Mouse (Mus musculus) forebrain, embryonic 11.5 days (tissue): Measurements from ENCODE around the gene Stk19. TPM values are rescaled to one million over a fixed set of nuclear protein-coding genes. Genes with fewer than 3 reads are reported as not detected.
"Not testable (repeated sequence)": the region's sequence is repeated elsewhere in the genome, so short reads cannot be mapped to it uniquely, and the experiment has no call there.

Experiments
- ATAC-seq: fragments of 200-750 bp; cut with Nextera tagmentation; replicated peaks from 2 replicates; pipeline ENCODE4 v1.8.0; 2017; ENCODE audit warnings: moderate TSS enrichment; ENCODE audit not compliant: low FRiP score
- DNase-seq: peaks from one replicate; pipeline ENCODE4 v3.0.0-alpha.2; 2017; ENCODE audit warnings: low spot score
- H3K27ac ChIP-seq: fragments of 300-500 bp; sonication (generic); 2 replicates; pipeline ENCODE4 v1.5.1; 2014; ENCODE audit warnings: low read depth, low read length
- H3K27me3 ChIP-seq: fragments of 300-500 bp; sonication (generic); 2 replicates; pipeline ENCODE4 v1.6.1; 2014; ENCODE audit warnings: mild to moderate bottlenecking, low read length, mixed read lengths; ENCODE audit not compliant: control insufficient read depth, insufficient read depth
- H3K36me3 ChIP-seq: fragments of 300-500 bp; sonication (generic); 2 replicates; pipeline ENCODE4 v1.6.1; 2014; ENCODE audit warnings: mild to moderate bottlenecking, low read length, moderate library complexity, mixed read lengths; ENCODE audit not compliant: control insufficient read depth, insufficient read depth
- H3K4me1 ChIP-seq: fragments of 300-500 bp; sonication (generic); replicated peaks from 2 replicates; pipeline ENCODE4 v1.6.1; 2014; ENCODE audit warnings: low read length, mixed read lengths; ENCODE audit not compliant: control insufficient read depth, insufficient read depth
- H3K4me2 ChIP-seq: fragments of 300-500 bp; sonication (generic); 2 replicates; pipeline ENCODE4 v1.6.1; 2014; ENCODE audit warnings: low read depth, mild to moderate bottlenecking, low read length, moderate library complexity, mixed read lengths; ENCODE audit not compliant: severe bottlenecking
- H3K4me3 ChIP-seq: fragments of 300-500 bp; sonication (generic); 2 replicates; pipeline ENCODE4 v1.5.1; 2014; ENCODE audit warnings: low read depth, low read length
- H3K9ac ChIP-seq: fragments of 300-500 bp; sonication (generic); 2 replicates; pipeline ENCODE4 v1.6.1; 2014; ENCODE audit warnings: low read length
- H3K9me3 ChIP-seq: fragments of 300-500 bp; sonication (generic); 2 replicates; pipeline ENCODE4 v1.6.1; 2016; ENCODE audit warnings: low read length, mixed read lengths; ENCODE audit not compliant: control insufficient read depth
- WGBS: fragments of 180-500 bp; shearing (Covaris S2); extraction: QIAGEN DNeasy Blood & Tissue Kit; methylation state at CpG from one replicate; pipeline ENCODE4 v1.1.7; 2014; 5-methylcytosine and 5-hydroxymethylcytosine counted together
- polyA plus RNA-seq: library from polyadenylated mRNA; unstranded; fragments of >200 nt; fragmentation: Nextera tagmentation; extraction: Ambion mirVana; gene quantifications from 2 replicates; pipeline ENCODE4 v1.2.1, GENCODE M21; 2014

Gene Stk19
- polyA plus RNA-seq, 1 experiment from 2014 or later = 26.3 TPM

GRCm38 (mm10) chr17:34804871-34805562 lies 31.7 kb downstream of the Stk19 start:
- Histone ChIP-seq H3K27ac (no peak overlapping the region), H3K4me3 (no peak overlapping the region), H3K27me3 (no peaks in the 10 kb centered on the region), H3K4me1 (no peaks in the 10 kb centered on the region), H3K4me2 (no peak overlapping the region), H3K9ac (no peak overlapping the region), H3K36me3 (no peaks in the 10 kb centered on the region), H3K9me3 (peaks cover 3% of the 10 kb centered on the region; the same call in 1 of the 2 replicates)
- WGBS = 74% methylated on average over 6 of the region's 6 CpGs
- ATAC-seq (no peak), DNase-seq (no peak)

GRCm38 (mm10) chr17:34804301-34804700 lies 32.4 kb downstream of the Stk19 start, which contains the start of gene Cyp21a1:
Cyp21a1 (minus strand) TSS chr17:34804561.
- H3K9me3 ChIP-seq, ATAC-seq, H3K36me3 ChIP-seq, H3K9ac ChIP-seq, H3K4me2 ChIP-seq, H3K4me3 ChIP-seq, H3K27me3 ChIP-seq, H3K4me1 ChIP-seq, H3K27ac ChIP-seq, DNase-seq: not testable (repeated sequence)
- 85% methylated on average over 2 of the region's 6 CpGs for WGBS

DNA sequence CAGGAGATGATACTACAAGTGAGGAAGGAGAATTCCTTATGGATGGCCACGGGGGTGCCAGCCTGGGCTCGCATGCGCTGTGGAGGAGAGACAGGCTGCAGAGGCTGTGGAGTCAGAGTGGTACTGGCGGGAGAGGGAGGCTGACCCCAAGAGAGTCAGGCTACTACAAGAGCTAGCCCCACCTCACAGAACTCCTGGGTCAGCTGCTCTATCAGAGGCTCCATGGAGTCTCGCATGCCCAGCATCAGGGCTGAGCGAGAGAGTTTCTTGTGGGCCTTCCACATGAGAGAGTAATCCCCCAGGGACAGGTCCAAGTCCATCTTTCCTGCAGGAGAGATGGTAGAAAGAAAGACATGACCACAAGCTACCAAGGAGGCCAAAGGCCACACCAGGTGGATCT lies 33.4 kb downstream of the Stk19 start:
- not testable (repeated sequence) for ATAC-seq, H3K27me3 ChIP-seq, H3K4me3 ChIP-seq, H3K9me3 ChIP-seq, H3K27ac ChIP-seq, H3K4me1 ChIP-seq, H3K9ac ChIP-seq, H3K4me2 ChIP-seq, H3K36me3 ChIP-seq
- 91% methylated on average over 6 of the region's 6 CpGs for WGBS
- DNase-seq = peak; percentile 27

- H3K9me3 ChIP-seq, H3K4me1 ChIP-seq, H3K27ac ChIP-seq, H3K4me2 ChIP-seq, ATAC-seq, H3K4me3 ChIP-seq, H3K27me3 ChIP-seq, H3K36me3 ChIP-seq, H3K9ac ChIP-seq: not testable (repeated sequence)
- DNase-seq = peak; percentile 23
- 89% methylated on average over 5 of the region's 9 CpGs for WGBS
Observed at GRCm38 (mm10) chr17:34802756-34803155, 34.0 kb downstream of the Stk19 start.

DNA sequence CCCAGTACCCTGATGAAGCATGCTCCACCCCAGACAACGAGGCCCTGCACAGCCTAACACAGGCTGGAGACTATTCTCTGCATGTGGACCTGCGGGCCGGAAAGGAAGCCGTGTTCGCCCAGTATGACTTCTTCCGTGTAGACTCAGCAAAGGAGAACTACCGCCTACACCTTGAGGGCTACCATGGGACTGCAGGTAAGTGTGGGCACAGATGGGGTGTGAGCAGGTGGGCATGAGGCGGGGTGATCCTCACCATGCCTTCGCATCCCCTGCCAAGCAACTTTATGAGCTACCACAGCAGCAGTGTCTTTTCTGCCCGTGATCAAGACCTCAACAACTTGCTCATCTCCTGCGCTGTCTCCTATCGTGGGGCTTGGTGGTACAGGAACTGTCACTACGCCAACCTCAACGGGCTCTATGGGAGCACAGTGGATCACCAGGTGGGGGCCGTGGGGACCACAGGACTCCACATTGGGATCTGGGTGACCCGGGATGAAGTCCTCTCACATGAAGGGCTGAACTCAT lies 35.9 kb downstream of the Stk19 start:
- 95% methylated on average over 16 of the region's 16 CpGs for WGBS
- not testable (repeated sequence) for H3K4me3 ChIP-seq, H3K36me3 ChIP-seq, H3K9ac ChIP-seq, ATAC-seq, H3K27ac ChIP-seq, H3K4me2 ChIP-seq, H3K9me3 ChIP-seq, H3K4me1 ChIP-seq, H3K27me3 ChIP-seq
- DNase-seq = peak; percentile 33

GRCm38 (mm10) chr17:34799531-34799925 lies 37.2 kb downstream of the Stk19 start:
- ATAC-seq = no peak
- peak; percentile 41 for DNase-seq
- Histone ChIP-seq H3K4me2 (no peak overlapping the region), H3K36me3 (no peaks in the 10 kb centered on the region), H3K4me3 (no peak overlapping the region), H3K9ac (no peak overlapping the region), H3K4me1 (no peaks in the 10 kb centered on the region), H3K27me3 (no peaks in the 10 kb centered on the region), H3K9me3 (no peaks in the 10 kb centered on the region), H3K27ac (no peak overlapping the region)
- WGBS = 89% methylated on average over 4 of the region's 4 CpGs

GRCm38 (mm10) chr17:34798866-34799530 lies 37.7 kb downstream of the Stk19 start:
- ATAC-seq (no peak), DNase-seq (peak; percentile 43)
- Histone ChIP-seq H3K9ac (no peak overlapping the region), H3K9me3 (no peaks in the 10 kb centered on the region), H3K4me2 (no peak overlapping the region), H3K4me1 (no peaks in the 10 kb centered on the region), H3K27me3 (no peaks in the 10 kb centered on the region), H3K36me3 (no peaks in the 10 kb centered on the region), H3K27ac (no peak overlapping the region), H3K4me3 (no peak overlapping the region)
- WGBS = 97% methylated on average over 13 of the region's 17 CpGs

DNA sequence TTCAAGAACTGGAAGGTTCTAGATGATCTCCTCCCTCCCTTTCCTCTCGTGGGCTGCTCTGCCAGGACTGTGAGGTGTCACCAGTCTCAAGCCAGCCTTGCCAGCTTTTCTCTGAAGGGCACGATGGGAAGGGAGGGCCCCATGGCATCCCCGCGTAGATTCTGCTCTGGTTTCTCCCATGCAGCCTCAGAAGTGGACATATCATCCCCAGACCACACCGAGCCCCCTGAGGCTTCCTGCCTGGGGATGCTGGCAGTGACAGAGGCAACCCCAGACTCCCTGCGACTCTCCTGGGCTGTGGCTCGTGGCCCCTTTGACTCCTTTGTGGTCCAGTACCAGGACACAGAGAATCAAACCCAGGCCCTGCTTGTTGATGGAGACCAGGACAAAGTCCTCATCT lies 38.7 kb downstream of the Stk19 start:
- not testable (repeated sequence) for H3K36me3 ChIP-seq, H3K9ac ChIP-seq, H3K4me3 ChIP-seq, H3K27ac ChIP-seq, ATAC-seq, H3K9me3 ChIP-seq, H3K4me2 ChIP-seq, H3K4me1 ChIP-seq, H3K27me3 ChIP-seq
- DNase-seq = peak; percentile 28
- WGBS = 83% methylated on average over 7 of the region's 7 CpGs
